Mouse (Mus musculus): Measurements from ENCODE around the gene Btd. TPM values are rescaled to one million over a fixed set of nuclear protein-coding genes. Genes with fewer than 3 reads are reported as not detected.
"Not testable (repeated sequence)": the region's sequence is repeated elsewhere in the genome, so short reads cannot be mapped to it uniquely, and the experiment has no call there.

The Btd gene
- polyA plus RNA-seq, 1 experiment from 2014 or later = 22.3 TPM

- ATAC-seq (ENCODE audit: insufficient number of reproducible peaks, insufficient read depth, low FRiP score, low read depth); H3K27me3 ChIP-seq (ENCODE audit: control insufficient read depth, insufficient read depth, low read length); H3K9me3 ChIP-seq (ENCODE audit: control insufficient read depth, low read length); H3K27ac ChIP-seq (replicated peaks in 1 of 2; ENCODE audit: control insufficient read depth in 1 of 2, insufficient read depth in 1 of 2, low read depth in 2 of 2, low read length in 2 of 2); H3K4me1 ChIP-seq (ENCODE audit: control insufficient read depth in 2 of 2, insufficient read depth in 2 of 2, low read length in 2 of 2); H3K4me2 ChIP-seq (ENCODE audit: low read length); H3K9ac ChIP-seq (ENCODE audit: low read length); H3K4me3 ChIP-seq (ENCODE audit: control insufficient read depth in 1 of 2, insufficient read depth in 1 of 2, low read depth in 1 of 2, low read length in 2 of 2); H3K36me3 ChIP-seq (ENCODE audit: control insufficient read depth, insufficient read depth, low read length): not testable (repeated sequence)
- WGBS = 74% methylated on average over 6 of the region's 6 CpGs
Observed at GRCm38 (mm10) chr14:31602616-31602979, 38.2 kb upstream of the Btd start.

- no peaks in the 10 kb centered on the region for H3K4me1 ChIP-seq (ENCODE audit: control insufficient read depth in 2 of 2, insufficient read depth in 2 of 2, low read length in 2 of 2)
- 0 out of 2 replicates have a peak, but pooled peaks cover 2% of the 10 kb centered on the region for H3K9me3 ChIP-seq (ENCODE audit: control insufficient read depth, low read length)
- 56% methylated on average over 5 of the region's 5 CpGs for WGBS
- H3K4me2 ChIP-seq (ENCODE audit: low read length) = no peak overlapping the region
- H3K27me3 ChIP-seq (ENCODE audit: control insufficient read depth, insufficient read depth, low read length) = no peaks in the 10 kb centered on the region
- H3K27ac ChIP-seq (replicated peaks in 1 of 2; ENCODE audit: control insufficient read depth in 1 of 2, insufficient read depth in 1 of 2, low read depth in 2 of 2, low read length in 2 of 2) = no peak overlapping the region
- H3K9ac ChIP-seq (ENCODE audit: low read length) = no peak overlapping the region
- no peaks in the 10 kb centered on the region for H3K36me3 ChIP-seq (ENCODE audit: control insufficient read depth, insufficient read depth, low read length)
- ATAC-seq (ENCODE audit: insufficient number of reproducible peaks, insufficient read depth, low FRiP score, low read depth) = no peak
- H3K4me3 ChIP-seq (ENCODE audit: control insufficient read depth in 1 of 2, insufficient read depth in 1 of 2, low read depth in 1 of 2, low read length in 2 of 2) = no peak overlapping the region
Observed at GRCm38 (mm10) chr14:31604916-31605315, 35.9 kb upstream of the Btd start.

GRCm38 (mm10) chr14:31605514-31605913 lies 35.3 kb upstream of the Btd start:
- Histone ChIP-seq H3K4me3 (ENCODE audit: control insufficient read depth in 1 of 2, insufficient read depth in 1 of 2, low read depth in 1 of 2, low read length in 2 of 2) (no peak overlapping the region), H3K4me2 (ENCODE audit: low read length) (no peak overlapping the region), H3K4me1 (ENCODE audit: control insufficient read depth in 2 of 2, insufficient read depth in 2 of 2, low read length in 2 of 2) (no peaks in the 10 kb centered on the region), H3K9ac (ENCODE audit: low read length) (no peak overlapping the region), H3K27me3 (ENCODE audit: control insufficient read depth, insufficient read depth, low read length) (no peaks in the 10 kb centered on the region), H3K27ac (replicated peaks in 1 of 2; ENCODE audit: control insufficient read depth in 1 of 2, insufficient read depth in 1 of 2, low read depth in 2 of 2, low read length in 2 of 2) (no peak overlapping the region), H3K36me3 (ENCODE audit: control insufficient read depth, insufficient read depth, low read length) (no peaks in the 10 kb centered on the region), H3K9me3 (ENCODE audit: control insufficient read depth, low read length) (0 out of 2 replicates have a peak, but pooled peaks cover 2% of the 10 kb centered on the region)
- no peak for ATAC-seq (ENCODE audit: insufficient number of reproducible peaks, insufficient read depth, low FRiP score, low read depth)
- 49% methylated on average over 6 of the region's 6 CpGs for WGBS

- no peak for ATAC-seq (ENCODE audit: insufficient number of reproducible peaks, insufficient read depth, low FRiP score, low read depth)
- H3K4me2 ChIP-seq (ENCODE audit: low read length) = no peak overlapping the region
- H3K27me3 ChIP-seq (ENCODE audit: control insufficient read depth, insufficient read depth, low read length) = no peaks in the 10 kb centered on the region
- no peak overlapping the region for H3K4me3 ChIP-seq (ENCODE audit: control insufficient read depth in 1 of 2, insufficient read depth in 1 of 2, low read depth in 1 of 2, low read length in 2 of 2)
- WGBS = 55% methylated on average over 4 of the region's 4 CpGs
- no peak overlapping the region for H3K9ac ChIP-seq (ENCODE audit: low read length)
- no peak overlapping the region for H3K27ac ChIP-seq (replicated peaks in 1 of 2; ENCODE audit: control insufficient read depth in 1 of 2, insufficient read depth in 1 of 2, low read depth in 2 of 2, low read length in 2 of 2)
- no peaks in the 10 kb centered on the region for H3K4me1 ChIP-seq (ENCODE audit: control insufficient read depth in 2 of 2, insufficient read depth in 2 of 2, low read length in 2 of 2)
- H3K36me3 ChIP-seq (ENCODE audit: control insufficient read depth, insufficient read depth, low read length) = no peaks in the 10 kb centered on the region
- H3K9me3 ChIP-seq (ENCODE audit: control insufficient read depth, low read length) = no peaks in the 10 kb centered on the region
Observed at GRCm38 (mm10) chr14:31611986-31612385, 28.8 kb upstream of the Btd start.

GRCm38 (mm10) chr14:31613671-31614070 lies 27.2 kb upstream of the Btd start:
- no peak overlapping the region for H3K4me3 ChIP-seq (ENCODE audit: control insufficient read depth in 1 of 2, insufficient read depth in 1 of 2, low read depth in 1 of 2, low read length in 2 of 2)
- no peaks in the 10 kb centered on the region for H3K9me3 ChIP-seq (ENCODE audit: control insufficient read depth, low read length)
- no peak overlapping the region for H3K27ac ChIP-seq (replicated peaks in 1 of 2; ENCODE audit: control insufficient read depth in 1 of 2, insufficient read depth in 1 of 2, low read depth in 2 of 2, low read length in 2 of 2)
- WGBS = 75% methylated on average over 5 of the region's 5 CpGs
- no peak overlapping the region for H3K4me2 ChIP-seq (ENCODE audit: low read length)
- no peak overlapping the region for H3K9ac ChIP-seq (ENCODE audit: low read length)
- ATAC-seq (ENCODE audit: insufficient number of reproducible peaks, insufficient read depth, low FRiP score, low read depth) = no peak
- no peaks in the 10 kb centered on the region for H3K27me3 ChIP-seq (ENCODE audit: control insufficient read depth, insufficient read depth, low read length)
- no peaks in the 10 kb centered on the region for H3K36me3 ChIP-seq (ENCODE audit: control insufficient read depth, insufficient read depth, low read length)
- no peaks in the 10 kb centered on the region for H3K4me1 ChIP-seq (ENCODE audit: control insufficient read depth in 2 of 2, insufficient read depth in 2 of 2, low read length in 2 of 2)

GRCm38 (mm10) chr14:31617204-31617603 lies 23.6 kb upstream of the Btd start:
- no peak overlapping the region for H3K27ac ChIP-seq (replicated peaks in 1 of 2; ENCODE audit: control insufficient read depth in 1 of 2, insufficient read depth in 1 of 2, low read depth in 2 of 2, low read length in 2 of 2)
- 0 out of 2 replicates have a peak, but pooled peaks cover 2% of the 10 kb centered on the region for H3K9me3 ChIP-seq (ENCODE audit: control insufficient read depth, low read length)
- no peak overlapping the region for H3K9ac ChIP-seq (ENCODE audit: low read length)
- H3K4me1 ChIP-seq (ENCODE audit: control insufficient read depth in 2 of 2, insufficient read depth in 2 of 2, low read length in 2 of 2) = peaks cover 0 to 8% of the 10 kb centered on the region in 2 experiments; a peak in 1 of 4 replicates
- H3K4me2 ChIP-seq (ENCODE audit: low read length) = no peak overlapping the region
- ATAC-seq (ENCODE audit: insufficient number of reproducible peaks, insufficient read depth, low FRiP score, low read depth) = no peak
- H3K27me3 ChIP-seq (ENCODE audit: control insufficient read depth, insufficient read depth, low read length) = no peaks in the 10 kb centered on the region
- 84% methylated on average over 9 of the region's 9 CpGs for WGBS
- no peaks in the 10 kb centered on the region for H3K36me3 ChIP-seq (ENCODE audit: control insufficient read depth, insufficient read depth, low read length)
- no peak overlapping the region for H3K4me3 ChIP-seq (ENCODE audit: control insufficient read depth in 1 of 2, insufficient read depth in 1 of 2, low read depth in 1 of 2, low read length in 2 of 2)

GRCm38 (mm10) chr14:31617997-31618396 lies 22.8 kb upstream of the Btd start:
- ATAC-seq (ENCODE audit: insufficient number of reproducible peaks, insufficient read depth, low FRiP score, low read depth) = no peak
- H3K27me3 ChIP-seq (ENCODE audit: control insufficient read depth, insufficient read depth, low read length) = no peaks in the 10 kb centered on the region
- H3K9me3 ChIP-seq (ENCODE audit: control insufficient read depth, low read length) = 0 out of 2 replicates have a peak, but pooled peaks cover 2% of the 10 kb centered on the region
- H3K4me2 ChIP-seq (ENCODE audit: low read length) = no peak overlapping the region
- H3K36me3 ChIP-seq (ENCODE audit: control insufficient read depth, insufficient read depth, low read length) = no peaks in the 10 kb centered on the region
- WGBS = 58% methylated on average over 3 of the region's 3 CpGs
- peaks cover 0 to 8% of the 10 kb centered on the region in 2 experiments; a peak in 1 of 4 replicates for H3K4me1 ChIP-seq (ENCODE audit: control insufficient read depth in 2 of 2, insufficient read depth in 2 of 2, low read length in 2 of 2)
- H3K9ac ChIP-seq (ENCODE audit: low read length) = no peak overlapping the region
- no peak overlapping the region for H3K4me3 ChIP-seq (ENCODE audit: control insufficient read depth in 1 of 2, insufficient read depth in 1 of 2, low read depth in 1 of 2, low read length in 2 of 2)
- H3K27ac ChIP-seq (replicated peaks in 1 of 2; ENCODE audit: control insufficient read depth in 1 of 2, insufficient read depth in 1 of 2, low read depth in 2 of 2, low read length in 2 of 2) = no peak overlapping the region

- Histone ChIP-seq H3K27me3 (ENCODE audit: control insufficient read depth, insufficient read depth, low read length) (no peaks in the 10 kb centered on the region), H3K4me2 (ENCODE audit: low read length) (no peak overlapping the region), H3K9me3 (ENCODE audit: control insufficient read depth, low read length) (0 out of 2 replicates have a peak, but pooled peaks cover 2% of the 10 kb centered on the region), H3K4me1 (ENCODE audit: control insufficient read depth in 2 of 2, insufficient read depth in 2 of 2, low read length in 2 of 2) (peaks cover 0 to 8% of the 10 kb centered on the region in 2 experiments; a peak in 1 of 4 replicates), H3K4me3 (ENCODE audit: control insufficient read depth in 1 of 2, insufficient read depth in 1 of 2, low read depth in 1 of 2, low read length in 2 of 2) (no peak overlapping the region), H3K27ac (replicated peaks in 1 of 2; ENCODE audit: control insufficient read depth in 1 of 2, insufficient read depth in 1 of 2, low read depth in 2 of 2, low read length in 2 of 2) (peak overlapping the region in 1 of 2 experiments; percentile 28; a peak in 1 of 4 replicates), H3K9ac (ENCODE audit: low read length) (no peak overlapping the region), H3K36me3 (ENCODE audit: control insufficient read depth, insufficient read depth, low read length) (no peaks in the 10 kb centered on the region)
- WGBS = 59% methylated on average over 9 of the region's 9 CpGs
- no peak for ATAC-seq (ENCODE audit: insufficient number of reproducible peaks, insufficient read depth, low FRiP score, low read depth)
Observed at GRCm38 (mm10) chr14:31620591-31621223, 20.1 kb upstream of the Btd start.

All from heart, embryonic 14.5 days (tissue).